Comparison of ENCODE assay signal across 27 mouse cellular contexts in the genomic region with DNA sequence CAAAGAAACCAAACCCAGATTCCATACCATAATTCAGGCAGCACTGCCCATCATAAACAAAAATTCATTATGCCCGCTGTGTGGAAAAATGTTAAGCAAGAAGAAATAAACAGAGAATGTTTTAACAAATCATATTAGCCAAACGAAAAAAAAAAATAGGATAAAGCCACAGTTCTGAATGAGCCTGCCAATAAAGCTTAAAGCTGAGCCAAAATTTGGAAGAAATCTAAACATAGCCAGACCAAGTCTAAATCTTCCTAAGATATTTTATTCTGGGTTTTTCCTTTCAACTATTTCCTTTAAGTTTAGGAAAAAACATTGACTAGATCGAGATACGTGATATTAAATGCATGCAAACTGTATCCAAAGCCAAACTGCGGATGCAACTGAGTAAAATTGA. TPM values are rescaled to one million over a fixed set of nuclear protein-coding genes. Genes with fewer than 3 reads are reported as not detected.
"Had no signal": no experiment of that assay in that cellular context is flagged by ENCODE, and none has a peak within 500 bp of the region (broad histone marks: within the 10 kb centered on the region; RNA-seq: fewer than 3 reads in every experiment).

No protein-coding gene starts in this region.

- H3K27ac ChIP-seq: gastrocnemius, adult 2 months; heart, embryonic 10.5 days; hindbrain, embryonic 10.5 days; hindbrain, embryonic 12.5 days; hindbrain, embryonic 14.5 days; intestine, embryonic 15.5 days; layer of hippocampus, adult 2 months; left cerebral cortex, adult 2 months; limb, embryonic 10.5 days; limb, embryonic 12.5 days; liver, embryonic 13.5 days had no signal

- DNase-seq: gastrocnemius, adult 2 months; gastrocnemius, postnatal 10 days; gastrocnemius, postnatal 25 days; heart, adult 18-20 months; heart, postnatal 10 days; heart, postnatal 4 days; kidney, adult 18-20 months; kidney, adult 8-10 months; kidney, postnatal 10 days; kidney, postnatal 25 days; kidney, postnatal 4 days; liver; liver, embryonic 13.5 days had no signal

- H3K4me2 ChIP-seq: heart, embryonic 12.5 days; hindbrain, embryonic 12.5 days; hindbrain, embryonic 14.5 days; intestine, embryonic 15.5 days; limb, embryonic 12.5 days; liver, embryonic 11.5 days; liver, embryonic 13.5 days had no signal

- H3K9me3 ChIP-seq: heart, embryonic 10.5 days; heart, embryonic 12.5 days; hindbrain, embryonic 10.5 days; hindbrain, embryonic 12.5 days; intestine, embryonic 15.5 days; limb, embryonic 10.5 days; limb, embryonic 12.5 days; liver, embryonic 13.5 days had no signal

- H3K4me3 ChIP-seq: gastrocnemius, adult 2 months; heart, embryonic 10.5 days; heart, embryonic 12.5 days; hindbrain, embryonic 10.5 days; hindbrain, embryonic 12.5 days; intestine, embryonic 15.5 days; layer of hippocampus, adult 2 months; left cerebral cortex, adult 2 months; limb, embryonic 10.5 days; limb, embryonic 12.5 days; liver, embryonic 13.5 days had no signal

- H3K4me1 ChIP-seq: heart, embryonic 10.5 days; heart, embryonic 12.5 days; hindbrain, embryonic 10.5 days; hindbrain, embryonic 12.5 days; intestine, embryonic 15.5 days; limb, embryonic 10.5 days; limb, embryonic 12.5 days; liver, embryonic 13.5 days had no signal

- H3K36me3 ChIP-seq: heart, embryonic 10.5 days; heart, embryonic 12.5 days; hindbrain, embryonic 10.5 days; hindbrain, embryonic 12.5 days; intestine, embryonic 15.5 days; limb, embryonic 10.5 days; limb, embryonic 12.5 days; liver, embryonic 13.5 days had no signal

- H3K27me3 ChIP-seq: heart, embryonic 12.5 days; hindbrain, embryonic 12.5 days; intestine, embryonic 15.5 days; limb, embryonic 12.5 days; liver, embryonic 13.5 days had no signal

- ATAC-seq: hindbrain, embryonic 16.5 days; inflammation-experienced regulatory T-cells, adult 6 months; intestine, embryonic 15.5 days; intestine, postnatal 0 days had no signal

- H3K9ac ChIP-seq: heart, embryonic 12.5 days; hindbrain, embryonic 12.5 days; hindbrain, embryonic 14.5 days; intestine, embryonic 15.5 days; limb, embryonic 12.5 days; liver, embryonic 13.5 days had no signal

RNA-seq across cellular contexts. Expression of gene Alx1, which starts 54.9 kb away (rescaled TPM):
- polyA plus RNA-seq: hindbrain, embryonic 14.5 days; hindbrain, embryonic 16.5 days; inflammation-experienced regulatory T-cells, adult 6 months; intestine, embryonic 15.5 days; intestine, postnatal 0 days had no signal
